Mouse (Mus musculus) myocyte (in vitro differentiated cells): ENCODE measurements around the gene Paqr4.
A peak's percentile ranks its signal among the peaks of the same experiment; 100 is the strongest.

Experiments
- CEBPB ChIP-seq: IDR thresholded peaks from 2 replicates; pipeline ENCODE4 v1.6.1; 2011; ENCODE audit warnings: mild to moderate bottlenecking, moderate library complexity; ENCODE audit not compliant: poor library complexity, insufficient read depth, severe bottlenecking
- E2F4 ChIP-seq: IDR thresholded peaks from one replicate; pipeline ENCODE4 v1.6.1; 2011; ENCODE audit warnings: mild to moderate bottlenecking, control low read depth, moderate library complexity; ENCODE audit not compliant: insufficient read depth
- MAX ChIP-seq: IDR thresholded peaks from one replicate; pipeline ENCODE4 v1.6.1; 2011; ENCODE audit warnings: low read depth, mild to moderate bottlenecking, control low read depth
- MYOD1 ChIP-seq, 3 experiments: IDR thresholded peaks; one replicate each; pipeline ENCODE4 v1.6.1; 2011; ENCODE audit warnings: control low read depth in 2 of 3, low read depth in 2 of 3, mild to moderate bottlenecking in 2 of 3, moderate library complexity in 1 of 3; ENCODE audit not compliant: insufficient read length in 2 of 3, control insufficient read depth in 1 of 3
- MYOG ChIP-seq, 3 experiments: IDR thresholded peaks; one replicate each; pipeline ENCODE4 v1.6.1; 2011; ENCODE audit warnings: control low read depth in 2 of 3, low read depth in 2 of 3, mild to moderate bottlenecking in 2 of 3; ENCODE audit not compliant: insufficient read length in 2 of 3, control insufficient read depth in 1 of 3, insufficient read depth in 1 of 3
- POLR2A ChIP-seq: IDR thresholded peaks from one replicate; pipeline ENCODE4 v1.6.1; 2011; ENCODE audit warnings: low read depth, mild to moderate bottlenecking, control low read depth, moderate library complexity; ENCODE audit not compliant: insufficient read length
- POLR2AphosphoS2 ChIP-seq: IDR thresholded peaks from one replicate; pipeline ENCODE4 v1.6.1; 2011; ENCODE audit warnings: low read depth, control low read depth; ENCODE audit not compliant: insufficient read length
- REST ChIP-seq: IDR thresholded peaks from one replicate; pipeline ENCODE4 v1.6.1; 2011; ENCODE audit warnings: mild to moderate bottlenecking, control low read depth, moderate library complexity; ENCODE audit not compliant: insufficient read depth, insufficient read length
- SRF ChIP-seq: IDR thresholded peaks from one replicate; pipeline ENCODE4 v1.6.1; 2011; ENCODE audit warnings: low read depth; ENCODE audit not compliant: control insufficient read depth, insufficient read length
- TCF12 ChIP-seq: IDR thresholded peaks from one replicate; pipeline ENCODE4 v1.6.1; 2011; ENCODE audit warnings: mild to moderate bottlenecking, control low read depth; ENCODE audit not compliant: poor library complexity, insufficient read depth, severe bottlenecking
- USF1 ChIP-seq: IDR thresholded peaks from one replicate; pipeline ENCODE4 v1.6.1; 2011; ENCODE audit warnings: low read depth, mild to moderate bottlenecking, control low read depth, moderate library complexity

- TF ChIP-seq POLR2A (no peak), E2F4 (no peak), TCF12 (peak; percentile 97), CEBPB (peak; percentile 15; the same call in 1 of the 2 replicates), MYOD1 (IDR thresholded peaks at IDR 0.05; ENCODE audit: control insufficient read depth in 1 of 3, insufficient read length in 2 of 3, low read depth in 2 of 3) (peak in 2 of 3 experiments; percentile 96 to 98), REST (no peak), MAX (no peak), SRF (peak; percentile 54), POLR2AphosphoS2 (no peak), MYOG (IDR thresholded peaks at IDR 0.05; ENCODE audit: control insufficient read depth in 1 of 3, insufficient read depth in 1 of 3, insufficient read length in 2 of 3, low read depth in 2 of 3) (peak; percentile 65 to 100 (median 98)), USF1 (no peak)
Observed at GRCm38 (mm10) chr17:23722376-23723125, 18.1 kb downstream of the Paqr4 start, which contains the start of gene 1520401A03Rik.
